Mouse (Mus musculus): ENCODE results near the gene Mrpl58. TPM values are rescaled to one million over a fixed set of nuclear protein-coding genes. Genes with fewer than 3 reads are reported as not detected.

The Mrpl58 gene
- polyA plus RNA-seq, 1 experiment from 2014 or later, result 248 TPM

- Histone ChIP-seq H3K4me2 (no peak overlapping the region), H3K36me3 (ENCODE audit: poor library complexity, severe bottlenecking) (peaks cover 50% of the 10 kb centered on the region), H3K9me3 (replicated peaks) (no peaks in the 10 kb centered on the region), H3K4me3 (no peak overlapping the region), H3K4me1 (peaks cover 15% of the 10 kb centered on the region), H3K9ac (no peak overlapping the region; the same call in 1 of the 2 replicates), H3K27ac (no peak overlapping the region), H3K27me3 (0 out of 2 replicates have a peak, but pooled peaks cover 7% of the 10 kb centered on the region)
- 83% methylated on average over 4 of the region's 4 CpGs for WGBS
- ATAC-seq, result no peak
These were observed 29.3 kb downstream of the Mrpl58 start for GRCm38 (mm10) chr11:115432814-115433213.

DNA sequence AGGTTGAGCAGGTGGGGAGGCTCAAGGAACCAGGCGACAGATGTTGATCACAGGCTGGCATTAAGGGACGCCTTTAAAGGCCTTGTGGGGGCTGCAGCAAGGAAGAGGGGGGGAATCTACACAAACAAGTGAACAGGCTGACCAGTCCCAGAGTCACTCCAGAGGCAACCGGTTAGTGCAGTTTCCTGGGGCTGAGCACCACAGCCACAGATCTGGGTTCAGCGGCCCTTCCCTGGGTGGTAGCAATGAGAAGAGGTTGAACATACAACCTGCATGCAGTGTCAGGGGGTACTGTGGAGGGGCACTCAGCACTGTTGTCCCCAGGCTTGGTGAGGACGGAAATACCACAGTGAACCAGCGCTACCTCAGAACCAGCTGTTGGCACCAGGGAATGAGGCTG lies 29.8 kb downstream of the Mrpl58 start:
- WGBS, result 83% methylated on average over 6 of the region's 6 CpGs

GRCm38 (mm10) chr11:115435596-115436337 lies 32.2 kb downstream of the Mrpl58 start:
- Histone ChIP-seq H3K27me3 (0 out of 2 replicates have a peak, but pooled peaks cover 7% of the 10 kb centered on the region), H3K27ac (no peak overlapping the region), H3K36me3 (ENCODE audit: poor library complexity, severe bottlenecking) (peaks cover 26% of the 10 kb centered on the region), H3K4me2 (peak overlapping the region; percentile 62), H3K4me3 (peak overlapping the region; percentile 32), H3K9ac (peak overlapping the region; percentile 66), H3K4me1 (peaks cover 13% of the 10 kb centered on the region), H3K9me3 (replicated peaks) (peaks cover 7% of the 10 kb centered on the region)
- 5% methylated on average over 31 of the region's 31 CpGs for WGBS
- ATAC-seq, result 0 out of 2 replicates have a peak, but pooled peaks have one; percentile 36

More for the DNA sequence above, 29.8 kb downstream of the Mrpl58 start:
- no peak for ATAC-seq
- H3K27me3 ChIP-seq, result 0 out of 2 replicates have a peak, but pooled peaks cover 7% of the 10 kb centered on the region
- H3K36me3 ChIP-seq (ENCODE audit: poor library complexity, severe bottlenecking), result peaks cover 49% of the 10 kb centered on the region
- H3K27ac ChIP-seq, result no peak overlapping the region
- H3K9ac ChIP-seq, result no peak overlapping the region; the same call in 1 of the 2 replicates
- H3K4me1 ChIP-seq, result peaks cover 13% of the 10 kb centered on the region
- H3K4me3 ChIP-seq, result no peak overlapping the region
- no peak overlapping the region for H3K4me2 ChIP-seq
- H3K9me3 ChIP-seq (replicated peaks), result no peaks in the 10 kb centered on the region

GRCm38 (mm10) chr11:115437571-115438122 lies 34.1 kb downstream of the Mrpl58 start:
- Histone ChIP-seq H3K27me3 (0 out of 2 replicates have a peak, but pooled peaks cover 7% of the 10 kb centered on the region), H3K9ac (no peak overlapping the region), H3K9me3 (replicated peaks) (peaks cover 7% of the 10 kb centered on the region), H3K4me1 (peaks cover 13% of the 10 kb centered on the region), H3K4me2 (no peak overlapping the region), H3K36me3 (ENCODE audit: poor library complexity, severe bottlenecking) (peaks cover 7% of the 10 kb centered on the region), H3K4me3 (no peak overlapping the region), H3K27ac (no peak overlapping the region)
- ATAC-seq, result no peak
- 81% methylated on average over 5 of the region's 5 CpGs for WGBS

GRCm38 (mm10) chr11:115439326-115439725 lies 35.8 kb downstream of the Mrpl58 start:
- ATAC-seq, result no peak
- Histone ChIP-seq H3K27me3 (0 out of 2 replicates have a peak, but pooled peaks cover 7% of the 10 kb centered on the region), H3K4me1 (peaks cover 13% of the 10 kb centered on the region), H3K27ac (no peak overlapping the region), H3K9me3 (replicated peaks) (peaks cover 7% of the 10 kb centered on the region), H3K4me3 (no peak overlapping the region), H3K36me3 (ENCODE audit: poor library complexity, severe bottlenecking) (no peaks in the 10 kb centered on the region), H3K9ac (no peak overlapping the region), H3K4me2 (no peak overlapping the region)
- WGBS, result 82% methylated on average over 3 of the region's 3 CpGs

DNA sequence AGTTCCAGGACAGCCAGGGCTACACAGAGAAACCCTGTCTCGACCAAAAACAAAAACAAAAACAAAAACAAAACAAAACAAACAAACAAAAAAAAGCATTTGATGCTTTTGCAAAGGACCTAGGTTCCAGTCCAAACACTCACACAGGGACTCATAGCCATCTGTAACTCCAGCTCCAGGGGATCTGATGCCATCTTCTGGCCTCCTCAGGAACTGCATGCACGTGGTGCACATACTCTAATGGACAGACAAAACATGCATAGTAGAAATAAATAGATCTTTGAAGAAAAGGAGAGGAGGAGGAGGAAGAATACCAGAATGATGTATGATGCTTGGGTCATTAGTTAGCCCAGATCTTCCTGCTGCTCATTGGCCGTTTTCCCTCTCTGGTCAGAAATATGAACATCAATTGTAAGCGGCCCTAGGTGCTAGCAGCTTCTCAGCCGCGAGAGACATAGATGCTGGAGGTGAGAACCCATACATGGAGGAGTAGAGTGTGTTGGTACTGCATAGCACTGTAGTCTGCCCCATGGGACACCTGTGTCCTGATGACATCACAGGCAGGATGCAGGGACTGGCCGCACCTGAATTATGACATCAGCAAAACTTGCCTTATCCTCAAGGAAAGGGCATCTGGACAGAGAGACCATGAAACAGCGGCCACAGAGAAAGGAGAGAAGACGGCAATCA lies 36.5 kb downstream of the Mrpl58 start, which contains the start of gene Trim80:
Gene Trim80, plus strand, starts transcription at position 640 of the 690 bp plus-strand sequence.
- H3K27ac ChIP-seq, result no peak within 1 kb of the TSS
- peaks cover 13% of the 10 kb centered on the region for H3K4me1 ChIP-seq
- no peak within 1 kb of the TSS for H3K4me3 ChIP-seq
- H3K36me3 ChIP-seq (ENCODE audit: poor library complexity, severe bottlenecking), result no peaks in the 10 kb centered on the region
- no peak within 1 kb of the TSS for H3K9ac ChIP-seq
- no peak for ATAC-seq
- 0 out of 2 replicates have a peak, but pooled peaks cover 7% of the 10 kb centered on the region for H3K27me3 ChIP-seq
- no peak within 1 kb of the TSS for H3K4me2 ChIP-seq
- 93% methylated on average over 9 of the region's 9 CpGs for WGBS
- H3K9me3 ChIP-seq (replicated peaks), result peaks cover 7% of the 10 kb centered on the region

GRCm38 (mm10) chr11:115441417-115441816 lies 37.9 kb downstream of the Mrpl58 start:
- Histone ChIP-seq H3K4me3 (no peak overlapping the region), H3K27ac (no peak overlapping the region), H3K9me3 (replicated peaks) (peaks cover 7% of the 10 kb centered on the region), H3K36me3 (ENCODE audit: poor library complexity, severe bottlenecking) (no peaks in the 10 kb centered on the region), H3K4me1 (peaks cover under 1% of the 10 kb centered on the region), H3K4me2 (no peak overlapping the region), H3K27me3 (no peaks in the 10 kb centered on the region), H3K9ac (no peak overlapping the region)
- WGBS, result 54% methylated on average over 15 of the region's 15 CpGs
- no peak for ATAC-seq

GRCm38 (mm10) chr11:115446906-115447305 lies 43.4 kb downstream of the Mrpl58 start:
- Histone ChIP-seq H3K36me3 (ENCODE audit: poor library complexity, severe bottlenecking) (no peaks in the 10 kb centered on the region), H3K9ac (no peak overlapping the region), H3K9me3 (replicated peaks) (no peaks in the 10 kb centered on the region), H3K27me3 (no peaks in the 10 kb centered on the region), H3K4me2 (no peak overlapping the region), H3K4me3 (no peak overlapping the region), H3K4me1 (no peaks in the 10 kb centered on the region), H3K27ac (no peak overlapping the region)
- WGBS, result 81% methylated on average over 3 of the region's 3 CpGs
- no peak for ATAC-seq

DNA sequence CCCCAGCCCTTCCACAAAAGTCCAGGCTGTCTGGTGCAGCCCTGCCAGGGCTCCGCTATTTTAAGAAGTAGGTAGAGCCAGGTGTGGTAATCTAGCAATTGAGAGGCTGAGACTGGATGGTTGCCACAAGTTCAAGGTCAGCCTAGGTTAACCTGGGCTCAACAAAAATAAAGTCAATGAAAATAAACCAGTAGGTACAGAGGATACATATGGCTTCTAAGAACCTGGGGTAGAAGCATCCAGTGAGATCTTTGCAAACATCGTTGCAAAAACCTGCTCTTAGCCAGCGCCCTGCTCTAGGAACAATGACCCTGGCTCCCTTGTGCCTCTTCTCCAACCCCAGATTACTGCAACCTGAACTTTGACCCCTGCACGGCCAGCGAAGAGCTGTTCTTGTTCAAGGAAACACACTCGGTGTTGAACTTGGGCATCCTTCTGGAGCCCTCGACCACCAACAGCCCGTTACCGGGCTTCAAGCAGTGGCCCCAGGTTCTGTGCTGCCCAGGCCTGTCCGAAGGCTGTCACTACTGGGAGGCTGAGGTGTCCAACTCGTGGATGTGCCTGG lies 43.9 kb downstream of the Mrpl58 start:
- H3K4me2 ChIP-seq, result no peak overlapping the region
- H3K4me3 ChIP-seq, result no peak overlapping the region
- ATAC-seq, result no peak
- 88% methylated on average over 11 of the region's 11 CpGs for WGBS
- H3K9ac ChIP-seq, result no peak overlapping the region
- H3K36me3 ChIP-seq (ENCODE audit: poor library complexity, severe bottlenecking), result no peaks in the 10 kb centered on the region
- no peak overlapping the region for H3K27ac ChIP-seq
- H3K27me3 ChIP-seq, result no peaks in the 10 kb centered on the region
- H3K4me1 ChIP-seq, result no peaks in the 10 kb centered on the region
- no peaks in the 10 kb centered on the region for H3K9me3 ChIP-seq (replicated peaks)

DNA sequence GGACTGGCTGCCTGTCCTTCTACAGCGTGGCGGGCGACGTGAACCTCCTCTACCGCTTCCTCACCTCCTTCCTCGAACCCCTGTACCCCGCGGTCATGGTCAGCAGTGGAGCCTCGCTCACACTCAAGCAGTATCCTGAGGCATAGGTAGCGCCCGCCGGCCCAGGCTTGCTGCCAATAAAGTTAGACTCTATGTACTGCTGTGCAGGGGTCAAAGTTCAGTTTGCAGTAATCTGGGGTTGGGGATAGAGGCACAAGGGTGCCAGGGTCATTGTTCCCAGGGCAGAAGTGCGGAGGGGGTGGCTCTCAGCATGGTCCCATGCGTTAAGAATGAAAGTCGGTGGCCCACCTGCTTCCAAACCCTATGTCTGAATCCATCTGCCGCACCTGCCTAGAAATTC lies 44.5 kb downstream of the Mrpl58 start:
- Histone ChIP-seq H3K27me3 (no peaks in the 10 kb centered on the region), H3K4me1 (no peaks in the 10 kb centered on the region), H3K4me3 (no peak overlapping the region), H3K36me3 (ENCODE audit: poor library complexity, severe bottlenecking) (no peaks in the 10 kb centered on the region), H3K9me3 (replicated peaks) (no peaks in the 10 kb centered on the region), H3K9ac (no peak overlapping the region), H3K27ac (no peak overlapping the region), H3K4me2 (no peak overlapping the region)
- ATAC-seq, result no peak
- WGBS, result 85% methylated on average over 16 of the region's 16 CpGs

DNA sequence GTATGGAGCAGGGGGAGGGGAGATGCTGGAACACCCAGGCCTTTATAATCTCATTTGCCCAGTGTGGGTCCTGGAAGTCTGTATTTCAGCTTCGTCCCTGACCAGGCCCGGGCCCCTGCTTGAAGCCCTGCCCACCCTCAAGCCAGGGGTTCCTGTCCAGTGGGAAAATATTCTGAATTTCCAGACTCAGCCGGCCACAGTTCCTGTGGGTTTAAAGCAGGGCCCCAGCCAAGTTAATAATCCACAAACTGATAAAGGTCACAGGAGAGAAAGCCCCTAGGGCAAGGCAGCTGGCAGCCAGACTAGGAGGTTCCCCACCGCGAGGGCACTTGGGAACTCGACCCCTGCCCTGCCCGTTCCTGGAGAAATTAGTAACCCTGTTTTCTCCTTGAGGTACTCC lies 45.4 kb downstream of the Mrpl58 start:
- H3K4me2 ChIP-seq, result no peak overlapping the region
- no peaks in the 10 kb centered on the region for H3K9me3 ChIP-seq (replicated peaks)
- no peak overlapping the region for H3K4me3 ChIP-seq
- 79% methylated on average over 7 of the region's 7 CpGs for WGBS
- H3K27ac ChIP-seq, result no peak overlapping the region
- no peaks in the 10 kb centered on the region for H3K4me1 ChIP-seq
- H3K36me3 ChIP-seq (ENCODE audit: poor library complexity, severe bottlenecking), result no peaks in the 10 kb centered on the region
- H3K9ac ChIP-seq, result no peak overlapping the region
- H3K27me3 ChIP-seq, result no peaks in the 10 kb centered on the region
- ATAC-seq, result no peak

- no peak overlapping the region for H3K4me3 ChIP-seq
- ATAC-seq, result no peak
- no peak overlapping the region for H3K27ac ChIP-seq
- H3K4me2 ChIP-seq, result no peak overlapping the region
- WGBS, result 94% methylated on average over 7 of the region's 7 CpGs
- no peak overlapping the region for H3K9ac ChIP-seq
- no peaks in the 10 kb centered on the region for H3K27me3 ChIP-seq
- no peaks in the 10 kb centered on the region for H3K4me1 ChIP-seq
- H3K9me3 ChIP-seq (replicated peaks), result no peaks in the 10 kb centered on the region
- no peaks in the 10 kb centered on the region for H3K36me3 ChIP-seq (ENCODE audit: poor library complexity, severe bottlenecking)
These were observed 46.6 kb downstream of the Mrpl58 start for GRCm38 (mm10) chr11:115450176-115450575.
